Mouse (Mus musculus) testis, adult 2 months (tissue): ENCODE measurements at regions not wholly inside any gene's neighbourhood (a gene's known extent, or its start where the extent isn't known, plus 50 kb on each side); places are given as distances from the start of the nearest gene placed in this dataset.
"Not testable (repeated sequence)": the region's sequence is repeated elsewhere in the genome, so short reads cannot be mapped to it uniquely, and the experiment has no call there.

Source experiments
- CTCF ChIP-seq: fragments of 200-500 bp; IDR thresholded peaks from 2 replicates; pipeline ENCODE4 v1.5.1; 2012; ENCODE audit warnings: low read depth, mild to moderate bottlenecking, inconsistent platforms, low read length, moderate library complexity; ENCODE audit not compliant: control insufficient read depth, insufficient read depth, insufficient replicate concordance
- POLR2A ChIP-seq: fragments of 200-500 bp; IDR thresholded peaks from 2 replicates; pipeline ENCODE4 v1.6.1; 2012; ENCODE audit warnings: low read depth, mild to moderate bottlenecking, inconsistent platforms, low read length, moderate library complexity; ENCODE audit not compliant: control insufficient read depth

DNA sequence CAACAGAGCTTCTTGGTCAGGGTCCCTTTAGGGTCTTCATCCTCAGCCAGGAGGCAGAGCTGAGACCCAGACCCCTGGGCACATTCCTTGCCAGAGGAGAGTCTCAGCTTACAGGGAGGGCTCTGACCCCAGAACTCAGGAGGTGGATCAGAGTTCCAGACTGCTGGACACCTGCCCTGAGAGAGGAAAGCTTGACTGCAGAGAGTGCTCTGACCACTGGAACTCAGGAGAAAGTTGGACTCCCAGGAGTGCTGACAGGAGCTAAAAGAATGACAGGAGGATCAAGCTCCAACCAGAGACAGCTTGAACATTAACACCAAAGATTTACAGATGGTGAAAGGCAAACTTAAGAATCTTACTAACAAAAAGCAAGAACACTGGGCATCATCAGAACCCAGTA is 364.1 kb upstream of the Nox3 start:
- TF ChIP-seq POLR2A, CTCF: not testable (repeated sequence)
